Mouse (Mus musculus) hindbrain, embryonic 11.5 days (tissue): ENCODE results near the gene Dctd. TPM values are rescaled to one million over a fixed set of nuclear protein-coding genes. Genes with fewer than 3 reads are reported as not detected.

Experiments used
- ATAC-seq: fragments of 200-750 bp; cut with Nextera tagmentation; 2 replicates; pipeline ENCODE4 v1.8.0; 2017; ENCODE audit warnings: mild to moderate bottlenecking, moderate TSS enrichment, moderate library complexity; ENCODE audit not compliant: low FRiP score
- DNase-seq: peaks from one replicate; pipeline ENCODE4 v3.0.0-alpha.2; 2015; ENCODE audit warnings: low spot score
- H3K27ac ChIP-seq: fragments of 300-500 bp; sonication (generic); 2 replicates; pipeline ENCODE4 v1.5.1; 2014; ENCODE audit warnings: mild to moderate bottlenecking, low read depth, low read length
- H3K27me3 ChIP-seq: fragments of 300-500 bp; sonication (generic); 2 replicates; pipeline ENCODE4 v1.6.1; 2014; ENCODE audit warnings: mild to moderate bottlenecking, low read length, moderate library complexity, mixed read lengths; ENCODE audit not compliant: control insufficient read depth, insufficient read depth
- H3K36me3 ChIP-seq: fragments of 300-500 bp; sonication (generic); 2 replicates; pipeline ENCODE4 v1.6.1; 2014; ENCODE audit warnings: mild to moderate bottlenecking, low read length, moderate library complexity, mixed read lengths; ENCODE audit not compliant: control insufficient read depth, insufficient read depth
- H3K4me1 ChIP-seq: fragments of 300-500 bp; sonication (generic); replicated peaks from 2 replicates; pipeline ENCODE4 v1.6.1; 2014; ENCODE audit warnings: low read length, mixed read lengths; ENCODE audit not compliant: control insufficient read depth, insufficient read depth
- H3K4me2 ChIP-seq: fragments of 300-500 bp; sonication (generic); replicated peaks from 2 replicates; pipeline ENCODE4 v1.6.1; 2014; ENCODE audit warnings: mild to moderate bottlenecking, low read depth, low read length
- H3K4me3 ChIP-seq: fragments of 300-500 bp; sonication (generic); 2 replicates; pipeline ENCODE4 v1.5.1; 2014; ENCODE audit warnings: low read depth, low read length
- H3K9ac ChIP-seq: fragments of 300-500 bp; sonication (generic); 2 replicates; pipeline ENCODE4 v1.6.1; 2014; ENCODE audit warnings: low read depth, low read length
- H3K9me3 ChIP-seq: fragments of 300-500 bp; sonication (generic); 2 replicates; pipeline ENCODE4 v1.6.1; 2016; ENCODE audit warnings: low read length; ENCODE audit not compliant: control insufficient read depth
- WGBS: fragments of 180-500 bp; shearing (Covaris S2); extraction: QIAGEN DNeasy Blood & Tissue Kit; methylation state at CpG from one replicate; pipeline ENCODE4 v1.1.7; 2014; 5-methylcytosine and 5-hydroxymethylcytosine counted together
- polyA plus RNA-seq: library from polyadenylated mRNA; unstranded; fragments of >200 nt; fragmentation: Nextera tagmentation; extraction: Ambion mirVana; gene quantifications from 2 replicates; pipeline ENCODE4 v1.2.1, GENCODE M21; 2014

The Dctd gene
- 30.8 and 31.4 TPM in 2 replicates for polyA plus RNA-seq

GRCm38 (mm10) chr8:48098792-48099191 lies at the start of gene Dctd:
Gene Dctd (plus strand): TSS chr8:48099092.
- DNase-seq (no peak), ATAC-seq (no peak)
- Histone ChIP-seq H3K36me3 (no peaks in the 10 kb centered on the region), H3K27me3 (no peaks in the 10 kb centered on the region), H3K4me2 (peak within 1 kb of the TSS; percentile 36; the same call in 1 of the 2 replicates), H3K4me1 (no peaks in the 10 kb centered on the region), H3K9ac (no peak within 1 kb of the TSS), H3K27ac (no peak within 1 kb of the TSS), H3K9me3 (no peaks in the 10 kb centered on the region), H3K4me3 (no peak within 1 kb of the TSS)
- 90% methylated on average over 12 of the region's 12 CpGs for WGBS

DNA sequence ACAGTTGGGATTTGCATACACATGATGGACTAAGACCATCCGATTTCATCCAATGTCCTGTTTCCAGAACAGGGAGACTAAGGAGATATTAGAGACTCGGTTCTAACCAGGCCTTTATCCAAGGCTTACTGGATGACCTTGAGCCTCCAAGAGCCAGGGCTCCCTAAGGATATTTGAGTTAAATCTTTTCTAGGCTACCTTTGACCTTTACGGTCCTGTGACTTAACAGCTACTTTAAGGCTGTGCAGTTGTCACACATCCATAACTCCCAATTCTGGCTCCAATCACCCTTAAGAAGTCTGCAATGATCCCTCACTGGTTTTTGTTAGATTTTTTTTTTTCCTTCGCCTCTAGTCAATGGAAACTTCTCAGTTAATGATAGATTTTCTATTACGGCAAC lies 45.3 kb upstream of the Dctd start:
- Histone ChIP-seq H3K4me2 (no peak overlapping the region), H3K27me3 (no peaks in the 10 kb centered on the region), H3K27ac (no peak overlapping the region), H3K9ac (no peak overlapping the region), H3K36me3 (no peaks in the 10 kb centered on the region), H3K9me3 (no peaks in the 10 kb centered on the region), H3K4me3 (no peak overlapping the region), H3K4me1 (no peaks in the 10 kb centered on the region)
- DNase-seq (no peak), ATAC-seq (no peak)
- 92% methylated on average over 5 of the region's 5 CpGs for WGBS

GRCm38 (mm10) chr8:48063526-48064072 lies 35.3 kb upstream of the Dctd start:
- H3K4me1 ChIP-seq = no peaks in the 10 kb centered on the region
- no peak overlapping the region for H3K4me2 ChIP-seq
- 86% methylated on average over 5 of the region's 5 CpGs for WGBS
- H3K9me3 ChIP-seq = no peaks in the 10 kb centered on the region
- ATAC-seq (no peak), DNase-seq (no peak)
- no peaks in the 10 kb centered on the region for H3K27me3 ChIP-seq
- no peak overlapping the region for H3K9ac ChIP-seq
- no peaks in the 10 kb centered on the region for H3K36me3 ChIP-seq
- no peak overlapping the region for H3K27ac ChIP-seq
- no peak overlapping the region for H3K4me3 ChIP-seq

- Histone ChIP-seq H3K4me1 (no peaks in the 10 kb centered on the region), H3K9ac (no peak overlapping the region), H3K27ac (no peak overlapping the region), H3K4me2 (no peak overlapping the region), H3K27me3 (no peaks in the 10 kb centered on the region), H3K9me3 (no peaks in the 10 kb centered on the region), H3K36me3 (no peaks in the 10 kb centered on the region), H3K4me3 (no peak overlapping the region)
- DNase-seq (no peak), ATAC-seq (no peak)
- 91% methylated on average over 2 of the region's 2 CpGs for WGBS
Measured at GRCm38 (mm10) chr8:48074149-48074548, 24.7 kb upstream of the Dctd start.

DNA sequence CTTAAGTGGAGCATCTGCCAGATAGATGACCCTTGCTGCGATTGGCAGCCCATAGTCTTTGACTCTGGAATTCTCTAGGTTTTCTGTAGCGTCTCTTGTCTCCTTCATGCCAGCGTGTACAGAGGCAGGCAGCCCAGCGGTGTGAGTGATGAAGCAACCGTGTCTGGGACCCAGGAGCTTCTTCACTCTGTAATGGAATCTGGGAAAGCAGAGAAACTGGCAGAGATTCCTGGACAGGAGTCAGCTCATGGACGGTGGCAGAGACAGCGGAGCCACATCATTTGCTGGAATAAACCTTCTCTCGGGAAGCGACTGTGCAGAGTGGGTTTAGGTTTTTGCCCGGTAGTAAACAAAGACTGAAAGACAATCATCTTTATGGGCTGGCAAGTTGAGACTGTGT lies 16.5 kb upstream of the Dctd start:
- no peak for ATAC-seq
- WGBS = 83% methylated on average over 10 of the region's 10 CpGs
- H3K9ac ChIP-seq = no peak overlapping the region
- no peak for DNase-seq
- no peaks in the 10 kb centered on the region for H3K9me3 ChIP-seq
- H3K27ac ChIP-seq = no peak overlapping the region
- no peaks in the 10 kb centered on the region for H3K36me3 ChIP-seq
- no peaks in the 10 kb centered on the region for H3K4me1 ChIP-seq
- H3K4me3 ChIP-seq = no peak overlapping the region
- no peaks in the 10 kb centered on the region for H3K27me3 ChIP-seq
- H3K4me2 ChIP-seq = no peak overlapping the region

DNA sequence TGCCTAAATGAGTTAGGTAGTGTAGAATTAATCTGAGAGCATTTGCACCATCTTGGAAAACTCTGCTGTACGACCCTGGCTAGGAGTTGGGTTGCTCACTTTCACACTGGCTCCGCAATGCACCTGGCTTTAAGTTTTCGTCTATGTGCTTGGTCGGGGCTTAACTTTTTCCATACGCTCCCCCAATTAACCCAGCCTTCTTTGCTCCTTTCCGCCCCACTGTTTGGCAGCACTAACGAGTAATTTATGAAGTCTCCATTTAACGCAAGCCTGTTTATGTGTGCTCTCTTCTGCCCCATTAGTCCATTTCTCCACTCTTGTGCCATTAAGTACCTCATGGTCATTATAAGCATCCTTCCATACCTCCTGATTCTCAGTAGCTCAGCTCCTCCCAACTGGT lies 8.2 kb upstream of the Dctd start:
- Histone ChIP-seq H3K4me3 (no peak overlapping the region), H3K36me3 (no peaks in the 10 kb centered on the region), H3K27me3 (no peaks in the 10 kb centered on the region), H3K9ac (no peak overlapping the region), H3K4me2 (no peak overlapping the region), H3K4me1 (no peaks in the 10 kb centered on the region), H3K9me3 (no peaks in the 10 kb centered on the region), H3K27ac (no peak overlapping the region)
- ATAC-seq = no peak
- no peak for DNase-seq
- WGBS = 89% methylated on average over 8 of the region's 8 CpGs

DNA sequence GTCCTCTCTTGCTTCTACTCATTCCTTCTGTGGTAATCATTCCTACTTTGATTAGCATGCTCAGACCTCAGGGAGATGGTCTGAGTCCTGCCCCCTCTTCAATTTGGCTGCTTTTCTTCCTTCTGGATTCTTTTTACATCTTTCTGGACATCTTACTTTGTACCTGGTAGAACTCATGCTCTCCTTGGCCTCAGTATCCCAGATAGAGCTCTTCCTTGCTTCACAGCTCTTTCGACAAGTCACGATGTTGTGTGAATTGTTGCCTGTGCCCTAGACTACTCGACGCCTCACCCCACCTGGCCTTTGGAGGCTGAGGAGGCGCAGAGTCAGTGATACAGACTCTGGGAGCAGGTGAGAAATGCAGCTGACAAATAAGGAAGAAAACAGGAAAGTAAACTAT lies 3.5 kb upstream of the Dctd start:
- Histone ChIP-seq H3K4me3 (no peak overlapping the region), H3K27ac (no peak overlapping the region), H3K4me2 (no peak overlapping the region), H3K27me3 (no peaks in the 10 kb centered on the region), H3K9ac (no peak overlapping the region), H3K4me1 (no peaks in the 10 kb centered on the region), H3K9me3 (no peaks in the 10 kb centered on the region), H3K36me3 (no peaks in the 10 kb centered on the region)
- no peak for DNase-seq
- no peak for ATAC-seq
- 85% methylated on average over 5 of the region's 5 CpGs for WGBS

GRCm38 (mm10) chr8:48097131-48097794 lies 1.6 kb upstream of the Dctd start:
- ATAC-seq (peak; percentile 94), DNase-seq (peak; percentile 77)
- Histone ChIP-seq H3K9me3 (no peaks in the 10 kb centered on the region), H3K27ac (no peak overlapping the region), H3K4me1 (no peaks in the 10 kb centered on the region), H3K4me2 (peak overlapping the region; percentile 36), H3K36me3 (no peaks in the 10 kb centered on the region), H3K27me3 (no peaks in the 10 kb centered on the region), H3K9ac (peak overlapping the region; percentile 8; the same call in 1 of the 2 replicates), H3K4me3 (0 out of 2 replicates have a peak overlapping the region, but pooled peaks have one; percentile 10)
- WGBS = 12% methylated on average over 21 of the region's 21 CpGs

- no peak overlapping the region for H3K4me3 ChIP-seq
- 60% methylated on average over 13 of the region's 13 CpGs for WGBS
- no peaks in the 10 kb centered on the region for H3K36me3 ChIP-seq
- H3K27me3 ChIP-seq = no peaks in the 10 kb centered on the region
- peak; percentile 46 for DNase-seq
- H3K9me3 ChIP-seq = no peaks in the 10 kb centered on the region
- ATAC-seq = peak; percentile 70
- no peak overlapping the region for H3K9ac ChIP-seq
- no peaks in the 10 kb centered on the region for H3K4me1 ChIP-seq
- H3K4me2 ChIP-seq = peak overlapping the region; percentile 36; the same call in 1 of the 2 replicates
- H3K27ac ChIP-seq = no peak overlapping the region
Measured at GRCm38 (mm10) chr8:48098081-48098639, 732 bp upstream of the Dctd start.
